Mouse (Mus musculus) kidney, embryonic 14.5 days (tissue): ENCODE measurements around the gene Uox. TPM values are rescaled to one million over a fixed set of nuclear protein-coding genes. Genes with fewer than 3 reads are reported as not detected.

Source experiments
- ATAC-seq: fragments of 200-750 bp; cut with Nextera tagmentation; 2 replicates; pipeline ENCODE4 v1.8.0; 2017; ENCODE audit warnings: moderate number of reproducible peaks, mild to moderate bottlenecking, moderate TSS enrichment, moderate library complexity; ENCODE audit not compliant: low FRiP score, low TSS enrichment
- H3K27ac ChIP-seq: fragments of 300-500 bp; sonication (generic); 2 replicates; pipeline ENCODE4 v1.5.1; 2014; ENCODE audit warnings: low read depth, mild to moderate bottlenecking, low read length, moderate library complexity, mixed read lengths
- H3K27me3 ChIP-seq: fragments of 300-500 bp; sonication (generic); 2 replicates; pipeline ENCODE4 v1.6.1; 2014; ENCODE audit warnings: mild to moderate bottlenecking, low read length; ENCODE audit not compliant: control insufficient read depth, insufficient read depth
- H3K36me3 ChIP-seq: fragments of 300-500 bp; sonication (generic); 2 replicates; pipeline ENCODE4 v1.6.1; 2014; ENCODE audit warnings: low read length, mixed read lengths; ENCODE audit not compliant: control insufficient read depth, insufficient read depth
- H3K4me1 ChIP-seq: fragments of 300-500 bp; sonication (generic); 2 replicates; pipeline ENCODE4 v1.6.1; 2014; ENCODE audit warnings: low read length, mixed read lengths; ENCODE audit not compliant: control insufficient read depth, insufficient read depth
- H3K4me2 ChIP-seq: fragments of 300-500 bp; sonication (generic); replicated peaks from 2 replicates; pipeline ENCODE4 v1.6.1; 2014; ENCODE audit warnings: low read depth, mild to moderate bottlenecking, low read length
- H3K4me3 ChIP-seq: fragments of 300-500 bp; sonication (generic); 2 replicates; pipeline ENCODE4 v1.5.1; 2014; ENCODE audit warnings: mild to moderate bottlenecking, low read length
- H3K9ac ChIP-seq: fragments of 300-500 bp; sonication (generic); 2 replicates; pipeline ENCODE4 v1.6.1; 2014; ENCODE audit warnings: low read depth, mild to moderate bottlenecking, low read length, moderate library complexity
- H3K9me3 ChIP-seq: fragments of 300-500 bp; sonication (generic); 2 replicates; pipeline ENCODE4 v1.6.1; 2016; ENCODE audit warnings: low read length; ENCODE audit not compliant: control insufficient read depth
- WGBS: fragments of 180-500 bp; shearing (Covaris S2); extraction: QIAGEN DNeasy Blood & Tissue Kit; methylation state at CpG from one replicate; pipeline ENCODE4 v1.1.7; 2014; 5-methylcytosine and 5-hydroxymethylcytosine counted together
- polyA plus RNA-seq: library from polyadenylated mRNA; unstranded; fragments of >200 nt; fragmentation: Nextera tagmentation; extraction: Ambion mirVana; gene quantifications from 2 replicates; pipeline ENCODE4 v1.2.1, GENCODE M21; 2014

Uox gene
- polyA plus RNA-seq, 1 experiment from 2014 or later, result not detected

- H3K4me1 ChIP-seq, result no peaks in the 10 kb centered on the region
- 57% methylated on average over 6 of the region's 6 CpGs for WGBS
- H3K4me2 ChIP-seq, result no peak overlapping the region
- H3K4me3 ChIP-seq, result no peak overlapping the region
- no peaks in the 10 kb centered on the region for H3K27me3 ChIP-seq
- ATAC-seq, result no peak
- no peak overlapping the region for H3K9ac ChIP-seq
- H3K9me3 ChIP-seq, result no peaks in the 10 kb centered on the region
- no peak overlapping the region for H3K27ac ChIP-seq
- no peaks in the 10 kb centered on the region for H3K36me3 ChIP-seq
These were observed 83.5 kb downstream of the Uox start for GRCm38 (mm10) chr3:146653692-146654091.

GRCm38 (mm10) chr3:146655111-146655577 lies 84.9 kb downstream of the Uox start:
- Histone ChIP-seq H3K27me3 (no peaks in the 10 kb centered on the region), H3K27ac (no peak overlapping the region), H3K4me3 (no peak overlapping the region), H3K4me1 (no peaks in the 10 kb centered on the region), H3K9ac (no peak overlapping the region), H3K4me2 (no peak overlapping the region), H3K9me3 (no peaks in the 10 kb centered on the region), H3K36me3 (no peaks in the 10 kb centered on the region)
- no peak for ATAC-seq
- WGBS, result 58% methylated on average over 2 of the region's 2 CpGs

GRCm38 (mm10) chr3:146657433-146657832 lies 87.2 kb downstream of the Uox start:
- ATAC-seq, result no peak
- no peak overlapping the region for H3K9ac ChIP-seq
- 91% methylated on average over 5 of the region's 5 CpGs for WGBS

GRCm38 (mm10) chr3:146658061-146658639 lies 87.9 kb downstream of the Uox start:
- Histone ChIP-seq H3K4me3 (no peak overlapping the region), H3K9me3 (no peaks in the 10 kb centered on the region), H3K4me2 (no peak overlapping the region), H3K27me3 (no peaks in the 10 kb centered on the region), H3K4me1 (no peaks in the 10 kb centered on the region), H3K36me3 (no peaks in the 10 kb centered on the region), H3K9ac (no peak overlapping the region), H3K27ac (no peak overlapping the region)
- ATAC-seq, result no peak
- 93% methylated on average over 1 of the region's 1 CpGs for WGBS

More at GRCm38 (mm10) chr3:146657433-146657832, 87.2 kb downstream of the Uox start:
- no peaks in the 10 kb centered on the region for H3K36me3 ChIP-seq
- no peak overlapping the region for H3K4me3 ChIP-seq
- no peaks in the 10 kb centered on the region for H3K27me3 ChIP-seq
- H3K4me2 ChIP-seq, result no peak overlapping the region
- no peak overlapping the region for H3K27ac ChIP-seq
- no peaks in the 10 kb centered on the region for H3K4me1 ChIP-seq
- no peaks in the 10 kb centered on the region for H3K9me3 ChIP-seq

GRCm38 (mm10) chr3:146659321-146659720 lies 89.1 kb downstream of the Uox start:
- 91% methylated on average over 5 of the region's 5 CpGs for WGBS

GRCm38 (mm10) chr3:146661001-146661400 lies 90.8 kb downstream of the Uox start:
- Histone ChIP-seq H3K36me3 (no peaks in the 10 kb centered on the region), H3K27me3 (no peaks in the 10 kb centered on the region), H3K4me1 (no peaks in the 10 kb centered on the region), H3K4me3 (no peak overlapping the region), H3K27ac (no peak overlapping the region), H3K9me3 (no peaks in the 10 kb centered on the region), H3K4me2 (no peak overlapping the region), H3K9ac (no peak overlapping the region)
- ATAC-seq, result no peak
- WGBS, result 69% methylated on average over 6 of the region's 6 CpGs

More at GRCm38 (mm10) chr3:146659321-146659720, 89.1 kb downstream of the Uox start:
- Histone ChIP-seq H3K27ac (no peak overlapping the region), H3K27me3 (no peaks in the 10 kb centered on the region), H3K9me3 (no peaks in the 10 kb centered on the region), H3K4me2 (no peak overlapping the region), H3K4me1 (no peaks in the 10 kb centered on the region), H3K4me3 (no peak overlapping the region), H3K9ac (no peak overlapping the region), H3K36me3 (no peaks in the 10 kb centered on the region)
- ATAC-seq, result no peak

GRCm38 (mm10) chr3:146661907-146662306 lies 91.7 kb downstream of the Uox start:
- ATAC-seq, result no peak
- no peak overlapping the region for H3K4me2 ChIP-seq
- WGBS, result 75% methylated on average over 7 of the region's 7 CpGs

GRCm38 (mm10) chr3:146671121-146671520 lies 100.9 kb downstream of the Uox start:
- Histone ChIP-seq H3K4me2 (no peak overlapping the region), H3K4me3 (no peak overlapping the region), H3K9me3 (no peaks in the 10 kb centered on the region), H3K9ac (no peak overlapping the region), H3K27ac (no peak overlapping the region), H3K36me3 (no peaks in the 10 kb centered on the region), H3K4me1 (no peaks in the 10 kb centered on the region), H3K27me3 (no peaks in the 10 kb centered on the region)
- 71% methylated on average over 2 of the region's 2 CpGs for WGBS
- no peak for ATAC-seq

More at GRCm38 (mm10) chr3:146661907-146662306, 91.7 kb downstream of the Uox start:
- no peak overlapping the region for H3K4me3 ChIP-seq
- H3K36me3 ChIP-seq, result no peaks in the 10 kb centered on the region
- no peaks in the 10 kb centered on the region for H3K9me3 ChIP-seq
- H3K9ac ChIP-seq, result no peak overlapping the region
- no peak overlapping the region for H3K27ac ChIP-seq
- H3K4me1 ChIP-seq, result no peaks in the 10 kb centered on the region
- no peaks in the 10 kb centered on the region for H3K27me3 ChIP-seq

- 93% methylated on average over 1 of the region's 1 CpGs for WGBS
- Histone ChIP-seq H3K4me2 (no peak overlapping the region), H3K36me3 (no peaks in the 10 kb centered on the region), H3K9me3 (no peaks in the 10 kb centered on the region), H3K4me1 (no peaks in the 10 kb centered on the region), H3K27ac (no peak overlapping the region), H3K4me3 (no peak overlapping the region), H3K9ac (no peak overlapping the region), H3K27me3 (no peaks in the 10 kb centered on the region)
- no peak for ATAC-seq
These were observed 104.9 kb downstream of the Uox start for GRCm38 (mm10) chr3:146675101-146675500.
